Mouse (Mus musculus) kidney, adult 2 months (tissue): ENCODE data around the gene Hoxd13.

Source experiments
- CTCF ChIP-seq: fragments of 200-500 bp; conservative IDR thresholded peaks from 2 replicates; pipeline ENCODE4 v1.5.1; 2011; ENCODE audit warnings: low read depth, mild to moderate bottlenecking, control low read depth, low read length, moderate library complexity, mixed read lengths; ENCODE audit not compliant: insufficient read depth, insufficient read length
- POLR2A ChIP-seq: fragments of 200-500 bp; IDR thresholded peaks from one replicate; pipeline ENCODE4 v1.6.1; 2011; ENCODE audit warnings: low read depth, low read length, control low read depth

DNA sequence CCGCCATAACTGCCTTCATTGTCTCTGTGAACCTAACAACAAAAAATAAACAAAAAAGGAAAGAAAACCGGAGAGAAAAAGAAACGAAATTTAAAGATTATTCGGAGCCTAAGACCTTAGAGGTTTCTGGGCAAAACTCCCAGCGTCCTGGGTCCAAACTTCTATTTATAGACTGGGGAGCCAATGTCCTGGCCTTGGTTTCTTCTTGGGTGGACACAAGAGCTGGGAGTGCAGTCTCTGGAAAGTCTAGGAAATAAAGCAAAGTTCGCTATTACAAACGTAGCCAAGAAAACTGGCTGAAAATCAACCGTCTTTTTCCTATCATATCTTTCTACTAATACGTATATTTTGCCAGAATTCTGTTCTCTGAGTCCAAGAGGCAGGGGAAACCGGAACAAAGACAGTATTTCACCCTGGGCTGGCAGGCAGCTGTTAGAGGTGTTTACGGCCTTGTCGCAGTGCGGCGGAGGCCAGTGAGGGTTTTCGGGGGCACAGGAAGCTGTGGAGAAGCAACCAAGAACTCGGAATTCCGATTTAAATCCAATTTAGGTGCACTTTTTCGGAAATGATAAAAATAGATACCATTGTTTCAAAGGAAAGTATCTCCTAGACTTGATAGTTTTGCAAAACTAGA lies 46.2 kb downstream of the Hoxd13 start:
- TF ChIP-seq POLR2A (no peak), CTCF (no peak)
